Mouse (Mus musculus) intestine, embryonic 14.5 days (tissue): ENCODE measurements around the gene Cela3a. TPM values are rescaled to one million over a fixed set of nuclear protein-coding genes. Genes with fewer than 3 reads are reported as not detected.

Experiments used
- ATAC-seq: fragments of 200-750 bp; cut with Nextera tagmentation; replicated peaks from 2 replicates; pipeline ENCODE4 v1.8.0; 2017; ENCODE audit warnings: low read depth, moderate number of reproducible peaks, moderate TSS enrichment, moderate library complexity; ENCODE audit not compliant: low FRiP score, low TSS enrichment
- DNase-seq: peaks from one replicate; pipeline ENCODE4 v3.0.0-alpha.2; 2018; ENCODE audit warnings: low spot score
- H3K27ac ChIP-seq: fragments of 300-500 bp; sonication (generic); 2 replicates; pipeline ENCODE4 v1.5.1; 2014; ENCODE audit warnings: low read depth, mild to moderate bottlenecking, control low read depth
- H3K27me3 ChIP-seq: fragments of 300-500 bp; sonication (generic); replicated peaks from 2 replicates; pipeline ENCODE4 v1.6.1; 2014; ENCODE audit warnings: low read length, control low read depth; ENCODE audit not compliant: control insufficient read depth, insufficient read depth
- H3K36me3 ChIP-seq: fragments of 300-500 bp; sonication (generic); 2 replicates; pipeline ENCODE4 v1.6.1; 2014; ENCODE audit warnings: low read length, control low read depth; ENCODE audit not compliant: control insufficient read depth, insufficient read depth
- H3K4me1 ChIP-seq: fragments of 300-500 bp; sonication (generic); replicated peaks from 2 replicates; pipeline ENCODE4 v1.6.1; 2014; ENCODE audit warnings: low read length, control low read depth, mixed read lengths; ENCODE audit not compliant: control insufficient read depth, insufficient read depth
- H3K4me2 ChIP-seq: fragments of 300-500 bp; sonication (generic); 2 replicates; pipeline ENCODE4 v1.6.1; 2014; ENCODE audit warnings: low read length
- H3K4me3 ChIP-seq: fragments of 300-500 bp; sonication (generic); 2 replicates; pipeline ENCODE4 v1.5.1; 2014; ENCODE audit warnings: low read depth, low read length, control low read depth, mixed read lengths
- H3K9ac ChIP-seq: fragments of 300-500 bp; sonication (generic); 2 replicates; pipeline ENCODE4 v1.6.1; 2014; ENCODE audit warnings: mild to moderate bottlenecking, low read length
- H3K9me3 ChIP-seq: fragments of 300-500 bp; sonication (generic); 2 replicates; pipeline ENCODE4 v1.6.1; 2016; ENCODE audit warnings: low read length, control low read depth; ENCODE audit not compliant: control insufficient read depth
- WGBS: fragments of 180-500 bp; shearing (Covaris S2); extraction: QIAGEN DNeasy Blood & Tissue Kit; methylation state at CpG from one replicate; pipeline ENCODE4 v1.1.7; 2014; 5-methylcytosine and 5-hydroxymethylcytosine counted together
- polyA plus RNA-seq: library from polyadenylated mRNA; unstranded; fragments of >200 nt; fragmentation: Nextera tagmentation; extraction: Ambion mirVana; gene quantifications from 2 replicates; pipeline ENCODE4 v1.2.1, GENCODE M21; 2014

The Cela3a gene
- polyA plus RNA-seq, 1 experiment from 2014 or later, result not detected

DNA sequence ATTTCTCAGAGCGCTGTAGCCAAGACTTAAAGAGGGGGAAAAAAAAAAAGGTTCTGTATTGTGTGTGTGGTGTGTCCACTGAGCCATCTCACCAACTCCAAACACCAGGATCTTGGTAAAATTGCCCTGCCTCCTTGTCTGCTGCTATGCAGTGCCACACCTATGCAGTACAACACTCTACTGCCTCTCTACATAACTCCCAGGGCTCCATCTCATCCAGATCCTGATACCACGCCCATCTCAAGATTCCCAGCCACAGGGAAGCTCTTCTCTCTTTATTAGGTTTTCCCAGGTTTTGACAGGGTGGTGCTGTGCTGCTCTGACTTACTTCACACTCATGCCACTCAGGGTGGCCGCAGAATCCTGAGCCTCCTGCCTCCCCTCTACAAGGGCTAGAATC lies 48.6 kb downstream of the Cela3a start:
- WGBS, result 76% methylated on average over 3 of the region's 3 CpGs
- no peak overlapping the region for H3K27ac ChIP-seq
- DNase-seq, result no peak
- ATAC-seq, result no peak
- H3K36me3 ChIP-seq, result no peaks in the 10 kb centered on the region
- no peak overlapping the region for H3K9ac ChIP-seq
- H3K4me2 ChIP-seq, result no peak overlapping the region
- no peak overlapping the region for H3K4me3 ChIP-seq
- H3K27me3 ChIP-seq, result no peaks in the 10 kb centered on the region
- H3K4me1 ChIP-seq, result peaks cover under 1% of the 10 kb centered on the region
- no peaks in the 10 kb centered on the region for H3K9me3 ChIP-seq

DNA sequence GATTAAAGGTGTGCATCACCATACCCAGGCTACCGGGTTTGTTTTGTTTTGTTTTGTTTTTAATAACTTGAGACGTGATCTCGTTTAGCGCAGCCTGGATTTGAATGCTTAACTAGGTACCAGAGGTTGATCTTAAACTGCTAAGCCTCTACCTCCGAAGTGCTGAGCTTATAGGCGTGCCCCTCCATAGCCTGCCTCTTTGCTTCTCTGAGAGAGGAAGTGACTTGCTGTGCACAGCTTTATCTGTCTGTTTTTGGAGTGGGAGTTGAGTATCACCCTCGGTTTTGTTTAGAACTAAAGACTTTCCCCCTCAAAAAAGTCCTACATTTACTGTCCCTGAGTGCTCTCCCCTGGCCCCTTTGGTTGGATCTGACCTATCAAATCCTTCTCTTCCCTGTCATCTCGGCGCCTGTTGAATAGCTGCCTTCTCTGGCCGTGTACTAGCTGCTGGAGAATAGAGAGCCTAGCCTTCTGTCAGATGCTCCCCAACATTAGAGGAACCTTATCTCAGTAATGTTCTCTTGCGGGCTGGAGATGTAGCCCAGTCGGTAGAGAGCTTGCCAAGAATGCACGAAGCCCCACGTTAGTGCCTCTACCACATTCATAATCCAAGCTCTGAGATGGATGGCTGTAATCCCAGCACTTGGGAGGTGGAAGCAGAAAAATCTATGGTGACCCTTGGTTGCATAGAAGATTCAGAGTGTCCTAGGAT lies 51.1 kb downstream of the Cela3a start:
- peaks cover 20% of the 10 kb centered on the region for H3K4me1 ChIP-seq
- H3K4me2 ChIP-seq, result no peak overlapping the region
- no peak for DNase-seq
- no peaks in the 10 kb centered on the region for H3K27me3 ChIP-seq
- H3K27ac ChIP-seq, result no peak overlapping the region
- 51% methylated on average over 14 of the region's 14 CpGs for whole genome bisulfite sequencing
- no peaks in the 10 kb centered on the region for H3K9me3 ChIP-seq
- H3K4me3 ChIP-seq, result no peak overlapping the region
- H3K9ac ChIP-seq, result no peak overlapping the region
- H3K36me3 ChIP-seq, result no peaks in the 10 kb centered on the region
- ATAC-seq, result no peak

GRCm38 (mm10) chr4:137357517-137358254 lies 51.9 kb downstream of the Cela3a start, which contains the start of gene Cdc42:
TSS of gene Cdc42 (minus strand) at chr4:137357720.
- H3K4me1 ChIP-seq, result peaks cover 24% of the 10 kb centered on the region
- H3K36me3 ChIP-seq, result no peaks in the 10 kb centered on the region
- H3K9ac ChIP-seq, result peak within 1 kb of the TSS; percentile 100
- peak within 1 kb of the TSS; percentile 97 for H3K27ac ChIP-seq
- H3K4me3 ChIP-seq, result peak within 1 kb of the TSS; percentile 67
- peak; percentile 95 for ATAC-seq
- H3K4me2 ChIP-seq, result peak within 1 kb of the TSS; percentile 96
- peak; percentile 99 for DNase-seq
- under 1% methylated on average over 36 of the region's 44 CpGs for WGBS
- no peaks in the 10 kb centered on the region for H3K27me3 ChIP-seq
- H3K9me3 ChIP-seq, result no peaks in the 10 kb centered on the region

- H3K9ac ChIP-seq, result peak overlapping the region; percentile 100
- no peaks in the 10 kb centered on the region for H3K36me3 ChIP-seq
- no peaks in the 10 kb centered on the region for H3K9me3 ChIP-seq
- peaks cover 24% of the 10 kb centered on the region for H3K4me1 ChIP-seq
- H3K27ac ChIP-seq, result peak overlapping the region; percentile 97
- H3K27me3 ChIP-seq, result no peaks in the 10 kb centered on the region
- H3K4me3 ChIP-seq, result peak overlapping the region; percentile 67
- H3K4me2 ChIP-seq, result peak overlapping the region; percentile 96
- DNase-seq, result peak; percentile 86
- ATAC-seq, result peak; percentile 82
- WGBS, result 0% methylated on average over 44 of the region's 90 CpGs
Observed at GRCm38 (mm10) chr4:137356674-137357510, 52.7 kb downstream of the Cela3a start.

Other genes starting within 250 kb of the Cela3a start
- 1.8 and 2.2 TPM in 2 replicates for gene Wnt4, start 132.3 kb downstream of the Cela3a start, polyA plus RNA-seq
- 632 and 704 TPM in 2 replicates for gene Cdc42, start 52.1 kb downstream of the Cela3a start, polyA plus RNA-seq
- 3.8 TPM in 1 of 2 replicates, not detected in the other for gene Cela3b, start 20.7 kb upstream of the Cela3a start, polyA plus RNA-seq
- not detected in 2 replicates for gene 1700013G24Rik, start 43.5 kb upstream of the Cela3a start, polyA plus RNA-seq
- gene Hspg2, start 59.0 kb upstream of the Cela3a start, polyA plus RNA-seq, result 44.4 and 49.8 TPM in 2 replicates
- not detected in 2 replicates for gene Ldlrad2, start 164.8 kb upstream of the Cela3a start, polyA plus RNA-seq
- gene Usp48, start 184.0 kb upstream of the Cela3a start, polyA plus RNA-seq, result 72.4 and 78.3 TPM in 2 replicates